Mouse (Mus musculus) adrenal gland (tissue): ENCODE measurements around the gene Tnfsfm13.
"Not testable (repeated sequence)": the region's sequence is repeated elsewhere in the genome, so short reads cannot be mapped to it uniquely, and the experiment has no call there.

ENCODE experiments used
- intact Hi-C: fragments of 180-260 bp; cut with DNase I; formaldehyde crosslinking; loops from one replicate; pipeline ENCODE4 v1.15.1; 2025
- long read RNA-seq, 2 experiments: library from polyadenylated mRNA; unstranded; transcript quantifications; one replicate each; pipeline ENCODE4 v2.0.0; 2020; ENCODE audit warnings: borderline replicate concordance in 1 of 2; ENCODE audit not compliant: insufficient replicate concordance in 1 of 2

Gene Tnfsfm13
- long read RNA-seq, experiment 1, partial matches to known transcripts = 3 of 5 reads
- long read RNA-seq, experiment 1, other reads (novel, unspliced or antisense) = 2 of 5 reads
- long read RNA-seq, experiment 2, partial matches to known transcripts = 1 of 6 reads
- long read RNA-seq, experiment 2, other reads (novel, unspliced or antisense) = 1 of 6 reads

DNA sequence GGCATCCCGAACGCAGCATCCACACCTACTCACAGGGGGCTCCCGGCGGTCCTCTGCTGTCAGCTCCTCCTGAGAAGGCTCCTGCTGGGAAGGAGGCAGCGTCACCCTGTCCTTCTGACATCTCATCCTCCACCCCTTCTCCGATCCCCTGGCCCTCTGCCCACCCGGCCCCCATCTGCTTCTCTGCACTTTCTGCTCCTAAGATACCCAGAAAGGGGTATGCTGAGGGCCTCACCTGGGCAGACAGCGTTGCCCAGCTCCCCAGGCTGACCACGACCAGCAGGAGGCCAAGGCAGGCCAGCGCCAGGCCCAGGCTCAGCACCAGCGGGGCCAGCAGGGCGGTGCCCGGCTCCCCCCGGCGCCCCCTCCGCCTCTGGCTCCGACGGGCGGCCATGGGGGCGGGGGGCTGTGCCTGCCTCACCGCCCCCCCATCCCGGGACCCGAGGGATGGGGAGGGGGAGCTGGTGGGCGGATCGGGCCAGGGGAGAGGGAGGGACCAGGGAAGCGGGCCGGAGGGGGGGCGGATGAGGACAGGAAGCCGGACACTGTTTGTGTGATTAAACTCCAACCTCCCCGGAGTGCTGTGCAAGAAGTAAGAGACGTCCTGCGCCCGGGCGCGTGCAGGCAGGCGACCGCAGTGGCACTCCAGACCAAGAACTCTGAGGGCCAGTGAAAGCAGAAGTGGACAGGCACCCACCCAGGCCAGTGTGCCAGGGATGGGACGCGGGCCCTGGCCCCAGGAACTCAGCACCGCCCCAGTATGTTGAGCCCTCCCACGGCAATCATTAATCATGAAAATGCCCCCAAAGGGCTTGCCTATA is at the start of gene Tnfsfm13, which contains the start of gene Tnfsf12:
Gene Tnfsfm13, minus strand, starts transcription at position 738 of the 821 bp plus-strand sequence.
Gene Tnfsf12, minus strand, starts transcription at position 489 of the 821 bp plus-strand sequence.
- intact Hi-C loops = no loop called here

DNA sequence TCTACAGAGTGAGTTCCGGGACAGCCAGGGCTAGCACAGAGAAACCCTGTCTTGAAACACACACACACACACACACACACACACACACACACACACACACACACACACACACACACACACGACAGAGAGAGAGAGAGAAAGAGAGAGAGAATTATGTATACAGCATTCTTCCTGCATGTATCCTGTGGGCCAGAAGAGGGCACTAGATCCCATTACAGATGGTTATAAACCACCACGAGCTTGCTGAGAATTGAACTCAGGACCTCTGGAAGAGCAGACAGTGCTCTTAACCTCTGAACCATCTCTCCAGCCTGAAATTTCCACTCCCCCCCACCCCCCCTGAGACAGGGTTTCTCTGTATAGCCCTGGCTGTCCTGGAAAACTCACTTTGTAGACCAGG is 35.5 kb upstream of the Tnfsfm13 start:
- intact Hi-C loops = not testable (repeated sequence)

- intact Hi-C loops = no loop called here
These were observed 33.2 kb upstream of the Tnfsfm13 start for GRCm38 (mm10) chr11:69729063-69729462.

DNA sequence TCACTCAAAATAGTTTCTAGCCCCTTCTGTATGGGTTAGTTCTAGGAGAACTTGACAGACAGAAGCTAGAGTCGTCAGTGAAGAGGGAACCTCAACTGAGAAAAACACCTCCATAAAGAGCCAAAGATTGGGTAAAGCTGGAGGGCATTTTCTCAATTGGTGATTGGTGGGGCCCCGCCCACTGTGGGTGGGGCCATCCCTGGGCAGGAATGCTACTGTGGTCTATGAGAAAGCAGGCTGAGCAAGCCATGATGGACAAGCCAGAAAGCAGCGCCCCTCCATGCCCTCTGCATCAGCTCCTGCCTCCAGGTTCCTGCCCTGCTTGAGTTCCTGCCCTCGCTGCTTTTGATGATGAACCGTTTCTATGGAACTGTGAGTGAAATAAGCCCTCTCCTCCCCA is 30.1 kb upstream of the Tnfsfm13 start:
- intact Hi-C loops = no loop called here

DNA sequence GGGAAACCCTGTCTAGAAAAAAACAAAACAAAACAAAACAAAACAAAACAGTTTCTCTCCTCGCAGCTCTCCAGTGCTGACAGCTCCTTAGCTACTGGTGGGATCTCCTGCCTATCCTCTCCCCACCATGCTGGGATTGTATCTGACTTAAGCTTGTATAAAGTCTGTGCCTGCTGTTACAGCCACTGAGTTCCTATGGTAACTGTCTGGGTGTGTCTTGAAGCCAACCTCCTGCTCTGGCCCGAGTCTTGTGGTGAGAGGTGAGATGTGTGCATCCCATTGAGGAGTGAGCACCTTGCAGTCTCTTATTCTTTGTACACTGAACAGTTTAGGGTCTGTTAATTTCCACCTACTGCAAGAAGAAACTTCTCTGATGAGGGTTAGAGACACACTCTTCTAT is 27.2 kb upstream of the Tnfsfm13 start:
- intact Hi-C loops = no loop called here

DNA sequence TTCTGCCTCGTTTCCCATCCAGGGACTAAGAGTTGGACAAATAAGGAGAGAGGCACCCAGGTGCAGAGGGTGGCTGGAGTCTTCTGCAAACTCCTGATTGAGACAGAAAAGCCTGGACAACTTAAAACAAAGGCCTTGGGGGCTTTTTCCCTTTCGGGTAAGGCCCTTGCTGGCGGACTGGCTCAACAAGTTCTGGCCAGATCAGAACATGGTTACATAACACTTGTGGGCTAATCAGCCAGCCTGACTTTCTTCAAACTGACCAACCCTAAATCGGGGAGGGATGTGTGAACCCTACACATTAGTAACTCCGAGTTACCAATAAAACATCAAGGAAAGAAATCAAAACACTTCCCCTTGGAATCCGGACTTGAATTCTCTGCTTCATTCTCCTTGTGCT is 25.0 kb upstream of the Tnfsfm13 start:
- intact Hi-C loops = no loop called here

- intact Hi-C loops = no loop called here
These were observed 23.5 kb upstream of the Tnfsfm13 start for GRCm38 (mm10) chr11:69719423-69719822.

- intact Hi-C loops = no loop called here
These were observed 22.8 kb upstream of the Tnfsfm13 start for GRCm38 (mm10) chr11:69718661-69719060.

DNA sequence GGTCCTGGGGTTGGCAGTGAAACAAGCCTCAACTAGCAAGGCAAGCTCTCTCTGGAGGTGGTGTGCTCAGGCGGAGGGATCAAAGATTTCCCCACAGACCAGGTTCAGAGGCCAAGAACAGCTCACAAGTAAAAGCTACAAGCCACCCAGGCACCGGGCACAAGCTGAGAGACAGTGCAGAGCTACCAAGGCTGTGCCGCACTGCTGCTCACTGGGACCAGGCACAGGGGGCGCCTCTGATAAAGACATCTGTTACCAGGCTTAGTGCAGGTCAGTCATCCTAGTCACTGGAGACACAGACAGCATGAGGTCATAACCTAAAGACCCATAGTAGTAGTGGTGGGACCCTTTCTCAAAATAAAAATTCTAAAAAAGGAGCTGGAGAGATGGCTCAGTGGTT is 21.1 kb upstream of the Tnfsfm13 start:
- intact Hi-C loops = no loop called here

DNA sequence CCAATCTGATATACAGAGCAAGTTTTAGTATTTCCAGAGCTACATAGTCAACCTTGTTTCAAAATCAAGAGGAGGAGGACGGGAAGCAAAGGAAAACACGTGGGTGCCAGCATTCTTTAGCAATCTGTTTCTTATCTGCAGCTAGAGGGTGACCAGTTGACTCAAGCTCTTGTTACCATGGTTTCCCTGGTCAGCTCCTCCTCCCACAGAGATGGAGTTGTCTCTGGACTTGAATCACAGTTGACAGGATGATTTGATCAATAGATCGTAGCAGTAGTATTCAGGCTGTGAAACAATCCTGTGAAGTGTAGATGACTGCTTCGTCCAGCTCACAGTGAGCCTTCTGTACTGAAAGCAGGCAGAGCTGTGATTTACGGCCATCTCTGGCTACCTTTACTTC is 20.0 kb upstream of the Tnfsfm13 start:
- intact Hi-C loops = loop anchor here (2.0 kb wide), 1 partner anchor 33 kb away; the partner anchor contains the start of gene Senp3

DNA sequence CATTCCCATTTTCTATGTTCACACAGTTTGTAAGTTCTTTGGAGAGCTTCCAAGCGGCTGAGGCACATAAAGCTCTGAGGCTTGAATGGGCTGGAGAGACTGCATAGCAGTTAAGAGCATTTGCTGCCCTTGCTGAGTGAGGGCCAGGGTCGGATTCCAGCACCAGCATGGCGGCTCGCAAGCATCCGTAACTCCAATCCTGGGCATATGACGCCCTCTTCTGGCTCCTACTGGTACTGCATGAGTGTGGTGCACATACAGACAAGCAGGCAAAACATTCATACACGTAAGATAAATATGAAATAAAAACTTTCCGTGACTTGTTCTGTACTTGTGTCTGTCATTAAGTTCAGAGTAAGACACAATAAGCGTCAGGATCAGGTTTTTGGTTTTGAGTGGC is 19.6 kb upstream of the Tnfsfm13 start:
- intact Hi-C loops = loop anchor here (2.0 kb wide), 1 partner anchor 33 kb away; the partner anchor contains the start of gene Senp3

- intact Hi-C loops = loop anchor here (2.0 kb wide), 1 partner anchor 32 kb away; the partner anchor contains the start of gene Senp3
These were observed 18.9 kb upstream of the Tnfsfm13 start for GRCm38 (mm10) chr11:69714636-69715329.

- intact Hi-C loops = no loop called here
These were observed 17.2 kb upstream of the Tnfsfm13 start for GRCm38 (mm10) chr11:69712954-69713672.

- intact Hi-C loops = no loop called here
These were observed 15.2 kb upstream of the Tnfsfm13 start for GRCm38 (mm10) chr11:69711082-69711481.

DNA sequence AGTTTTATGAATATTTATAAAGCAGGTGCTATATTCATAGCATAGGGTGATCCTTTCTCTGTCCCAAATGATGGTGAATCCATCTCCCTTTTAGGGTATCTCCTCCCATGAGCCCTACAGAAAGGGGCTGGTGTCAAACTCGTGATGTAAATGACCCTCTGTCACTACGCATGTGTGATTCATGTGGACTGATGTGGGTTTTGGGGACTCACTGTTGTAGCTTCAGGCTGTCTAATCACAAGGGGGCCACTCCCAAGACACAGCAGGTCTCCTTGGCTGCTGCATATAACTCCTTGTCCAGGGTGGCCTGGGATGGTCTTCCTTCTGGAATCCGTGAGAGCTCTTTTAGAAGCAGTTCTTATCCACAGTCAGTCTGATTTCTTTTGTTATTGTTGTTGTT is 14.6 kb upstream of the Tnfsfm13 start:
- intact Hi-C loops = no loop called here

- intact Hi-C loops = no loop called here
These were observed 13.9 kb upstream of the Tnfsfm13 start for GRCm38 (mm10) chr11:69709554-69710446.

DNA sequence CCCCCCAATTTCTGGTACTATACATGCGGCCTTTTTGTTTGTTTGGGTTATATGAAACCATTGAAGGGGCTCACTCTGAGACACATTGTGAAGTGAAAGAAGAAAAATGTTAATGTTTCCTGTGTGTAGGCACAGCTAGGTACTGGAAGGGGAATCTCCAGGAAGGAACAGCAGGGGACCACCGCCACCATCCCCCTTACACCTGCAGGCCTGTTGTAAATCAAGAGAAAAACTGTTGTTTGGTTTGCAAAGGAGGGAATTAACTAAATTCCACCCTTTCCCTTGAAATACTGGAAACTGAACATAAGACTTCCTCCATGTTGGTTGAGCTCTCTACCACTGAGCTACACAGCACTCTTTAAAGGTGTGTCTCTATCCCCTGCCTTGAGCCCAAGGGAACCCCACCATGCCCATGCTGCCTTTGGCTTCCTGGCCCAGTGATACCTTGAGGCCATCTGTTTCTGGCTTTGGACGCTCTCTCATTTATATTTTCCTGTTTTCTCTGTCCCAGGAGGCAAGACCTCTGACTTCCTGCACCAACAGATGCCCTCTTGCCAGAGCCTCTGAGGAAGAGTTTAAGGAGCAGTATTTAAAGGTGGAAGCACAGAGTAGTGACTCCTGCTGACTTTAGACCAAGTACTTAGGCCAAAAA is 12.8 kb upstream of the Tnfsfm13 start:
- intact Hi-C loops = no loop called here

DNA sequence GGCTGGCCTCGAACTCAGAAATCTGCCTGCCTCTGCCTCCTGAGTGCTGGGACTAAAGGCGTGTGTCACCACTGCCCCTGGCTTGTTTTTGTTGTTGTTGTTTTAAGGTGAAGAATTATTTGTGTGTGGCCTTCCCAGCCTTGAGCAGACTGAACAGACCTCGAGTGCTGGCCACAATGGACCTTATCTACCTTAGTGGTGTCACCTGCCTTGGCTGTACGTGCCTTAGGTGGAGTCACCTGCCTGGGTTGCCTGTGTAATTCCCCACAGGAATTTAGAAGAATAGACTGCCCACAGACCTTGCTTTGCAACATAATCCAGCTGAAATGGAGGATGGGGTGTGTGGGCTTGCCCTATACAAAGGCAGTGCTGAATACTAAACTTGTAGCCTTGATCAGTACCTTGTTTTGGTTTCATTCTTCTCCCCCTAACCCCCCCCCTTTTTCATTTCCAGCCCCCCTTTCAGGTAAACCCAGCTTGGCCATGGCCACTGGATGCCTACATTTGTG is 12.0 kb upstream of the Tnfsfm13 start:
- intact Hi-C loops = no loop called here

DNA sequence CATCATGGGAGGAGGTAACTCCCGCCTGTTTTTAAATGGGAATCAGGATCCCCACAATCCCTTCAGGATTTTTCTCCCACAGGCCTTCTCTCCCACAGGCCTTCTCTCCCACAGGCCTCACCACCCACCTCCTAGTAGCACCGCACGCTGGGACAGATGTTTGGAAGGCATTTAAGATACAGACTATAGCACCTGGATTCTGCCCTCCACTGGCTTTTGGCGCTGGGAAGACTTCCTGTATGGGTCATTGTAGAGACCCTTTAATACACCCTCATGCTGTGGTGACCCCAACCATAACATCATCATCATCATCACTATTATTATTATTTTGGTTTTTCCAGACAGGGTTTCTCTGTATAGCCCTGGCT is 11.6 kb upstream of the Tnfsfm13 start:
- intact Hi-C loops = no loop called here
